Mouse (Mus musculus): ENCODE results near the gene Ubtd1.

The Ubtd1 gene

GRCm38 (mm10) chr19:41992971-41993370, 11.4 kb downstream of the Ubtd1 start:
- in situ Hi-C loops (cut with MboI, MseI), result loop anchor here (25.0 kb wide), 1 partner anchor 1694 kb away; the partner anchor contains the start of gene Entpd7

- in situ Hi-C loops (cut with MboI, MseI), result loop anchor here (25.0 kb wide), 1 partner anchor 1694 kb away; the partner anchor contains the start of gene Entpd7
These were observed 11.9 kb downstream of the Ubtd1 start for GRCm38 (mm10) chr19:41993484-41993883.

DNA sequence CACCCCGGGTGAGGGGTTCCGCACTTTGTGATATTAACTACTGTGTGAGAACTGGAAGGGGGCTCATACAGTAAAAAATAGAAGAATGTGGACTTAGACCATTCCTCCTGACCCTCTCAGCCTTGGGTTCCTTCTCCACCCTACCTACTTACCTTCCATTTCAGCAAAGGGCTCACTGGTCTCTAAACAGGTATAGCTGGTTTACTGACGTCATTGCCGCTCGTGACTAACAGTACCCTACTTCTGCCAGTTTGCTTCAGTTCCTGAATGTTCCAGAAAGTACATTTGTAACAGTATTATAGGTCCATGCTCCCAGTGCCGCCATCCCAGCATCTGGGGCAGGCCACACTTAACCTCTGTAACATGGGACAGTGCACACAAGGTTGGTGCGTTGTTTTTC, 12.5 kb downstream of the Ubtd1 start:
- in situ Hi-C loops (cut with MboI, MseI), result loop anchor here (25.0 kb wide), 1 partner anchor 1693 kb away; the partner anchor contains the start of gene Entpd7

DNA sequence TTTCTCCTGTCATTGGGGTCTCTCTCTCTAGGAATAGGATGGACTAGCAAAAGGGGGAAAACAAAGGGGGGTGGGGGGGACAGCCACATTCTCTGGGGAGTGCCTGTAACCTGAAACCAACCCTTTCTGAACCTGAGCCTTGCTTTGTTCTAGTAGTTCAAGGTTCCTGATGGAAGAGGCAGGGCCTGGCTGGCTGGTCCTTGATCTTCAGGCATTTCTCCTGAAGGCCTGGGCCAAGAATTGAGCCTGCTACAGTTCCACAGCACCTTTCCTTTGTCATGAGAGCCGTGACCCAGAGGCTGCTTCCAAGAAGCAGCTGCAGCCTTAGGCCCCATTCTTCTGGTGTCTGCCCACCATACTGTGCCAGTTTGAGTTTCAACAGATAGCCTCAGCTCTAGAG, 13.9 kb downstream of the Ubtd1 start:
- in situ Hi-C loops (cut with MboI, MseI), result loop anchor here (25.0 kb wide), 1 partner anchor 1692 kb away; the partner anchor contains the start of gene Entpd7

GRCm38 (mm10) chr19:41997090-41997489, 15.5 kb downstream of the Ubtd1 start:
- in situ Hi-C loops (cut with MboI, MseI), result loop anchor here (25.0 kb wide), 1 partner anchor 1690 kb away; the partner anchor contains the start of gene Entpd7

- in situ Hi-C loops (cut with MboI, MseI), result loop anchor here (25.0 kb wide), 1 partner anchor 1688 kb away; the partner anchor contains the start of gene Entpd7
These were observed 17.4 kb downstream of the Ubtd1 start for GRCm38 (mm10) chr19:41998770-41999548.

DNA sequence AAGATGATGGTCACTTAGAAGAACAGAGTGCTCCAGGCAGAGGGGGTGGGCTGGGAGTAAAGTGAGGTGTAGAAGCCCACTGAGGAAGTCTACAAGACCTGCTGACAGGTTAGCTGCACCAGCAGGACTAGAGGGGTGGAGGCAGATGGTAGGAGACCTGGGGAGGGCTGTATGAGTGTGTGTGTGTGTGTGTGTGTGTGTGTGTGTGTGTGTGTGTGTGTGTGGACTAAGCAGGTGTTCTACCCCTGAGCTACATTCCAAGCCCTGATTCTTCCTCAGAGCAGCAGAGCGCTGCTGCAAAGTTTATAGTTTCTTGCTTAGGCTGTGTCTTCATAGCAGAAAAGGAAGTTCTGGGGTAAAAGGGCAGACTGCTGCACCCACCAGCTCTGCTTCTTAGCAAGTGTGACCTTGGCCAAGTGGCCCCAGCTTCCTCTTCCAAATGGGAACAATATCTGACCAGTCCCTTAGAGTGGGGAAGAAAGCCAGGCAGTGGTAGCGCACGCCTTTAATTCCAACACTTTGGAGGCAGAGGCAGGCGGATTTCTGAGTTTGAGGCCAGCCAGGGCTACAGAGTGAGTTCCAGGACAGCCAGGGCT, 18.2 kb downstream of the Ubtd1 start:
- in situ Hi-C loops (cut with MboI, MseI), result loop anchor here (25.0 kb wide), 1 partner anchor 1688 kb away; the partner anchor contains the start of gene Entpd7

GRCm38 (mm10) chr19:42000446-42000958, 18.9 kb downstream of the Ubtd1 start:
- in situ Hi-C loops (cut with MboI, MseI), result no loop called here

- in situ Hi-C loops (cut with MboI, MseI), result no loop called here
These were observed 19.9 kb downstream of the Ubtd1 start for GRCm38 (mm10) chr19:42001253-42001980.

DNA sequence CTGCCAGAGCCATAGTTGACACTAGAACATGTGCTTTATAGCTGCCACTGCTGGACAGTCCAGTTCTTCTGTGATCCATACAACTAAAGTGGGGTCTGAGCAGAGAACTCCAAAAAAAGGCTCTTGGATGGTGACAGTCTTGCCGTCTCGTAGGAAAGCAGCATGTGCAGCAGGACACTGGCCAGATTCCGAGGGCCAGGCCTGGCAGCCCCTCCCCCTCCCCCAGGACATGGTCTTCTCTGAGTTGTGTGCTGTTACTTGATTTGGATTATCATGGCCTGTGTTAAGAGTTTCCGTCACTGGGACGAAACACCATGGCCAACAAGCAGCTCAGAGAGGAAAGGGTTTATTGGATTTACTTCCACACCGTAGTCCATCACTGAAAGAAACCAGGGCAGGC, 22.7 kb downstream of the Ubtd1 start:
- in situ Hi-C loops (cut with MboI, MseI), result no loop called here

GRCm38 (mm10) chr19:42005616-42006015, 24.1 kb downstream of the Ubtd1 start:
- in situ Hi-C loops (cut with MboI, MseI), result no loop called here

GRCm38 (mm10) chr19:42006568-42006967, 25.0 kb downstream of the Ubtd1 start:
- in situ Hi-C loops (cut with MboI, MseI), result no loop called here

GRCm38 (mm10) chr19:42008586-42008985, 27.0 kb downstream of the Ubtd1 start:
- in situ Hi-C loops (cut with MboI, MseI), result no loop called here

DNA sequence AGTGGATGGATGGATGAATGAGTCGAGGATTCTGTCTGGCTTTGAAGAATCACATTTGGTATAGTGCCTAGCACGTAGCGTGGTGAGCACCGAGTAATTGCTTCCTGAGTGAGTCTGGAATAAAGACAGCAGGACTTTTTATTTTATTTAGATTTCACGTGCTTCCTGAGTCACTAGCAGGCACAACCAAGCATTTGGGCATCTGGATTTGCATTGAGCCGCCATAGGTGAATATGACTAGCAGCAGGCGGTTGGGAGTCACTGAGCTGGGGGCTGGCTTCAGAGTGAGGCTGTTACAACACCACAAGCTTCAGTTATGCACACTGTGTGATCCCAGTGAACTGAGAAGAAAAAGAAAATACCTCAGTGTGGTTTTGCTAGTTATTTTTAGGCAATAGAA, 27.5 kb downstream of the Ubtd1 start:
- in situ Hi-C loops (cut with MboI, MseI), result no loop called here

- in situ Hi-C loops (cut with MboI, MseI), result no loop called here
These were observed 28.9 kb downstream of the Ubtd1 start for GRCm38 (mm10) chr19:42010436-42010835.

GRCm38 (mm10) chr19:42011123-42011522, 29.6 kb downstream of the Ubtd1 start:
- in situ Hi-C loops (cut with MboI, MseI), result no loop called here

DNA sequence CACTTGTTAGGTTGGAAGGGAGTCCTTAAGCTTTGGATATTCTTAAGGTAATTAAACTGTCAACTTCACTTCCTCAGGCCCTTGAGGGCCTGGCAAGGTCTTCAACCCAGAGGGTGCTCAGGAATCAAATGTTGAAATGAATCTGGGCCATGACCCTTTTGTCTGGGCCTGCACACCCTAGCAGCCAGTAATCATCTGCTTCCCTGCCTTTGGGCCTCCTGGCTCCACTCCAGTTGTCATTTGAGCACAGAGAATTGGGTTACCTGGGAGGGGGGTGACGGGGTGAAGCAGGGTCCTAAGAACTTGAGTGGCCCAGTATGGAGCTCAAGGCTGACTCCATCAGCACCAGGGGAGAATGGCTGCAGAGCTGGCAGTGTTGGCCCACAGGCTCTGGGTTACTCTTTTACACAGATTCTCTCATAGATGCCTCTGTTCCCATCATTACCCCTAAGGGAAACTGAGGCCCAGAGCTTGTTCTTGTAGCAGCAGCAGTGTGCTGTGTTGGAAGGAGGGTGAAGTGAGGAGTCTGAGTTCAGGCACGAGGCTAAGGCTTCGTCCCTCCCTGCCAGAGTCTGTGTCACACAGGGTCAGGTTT, 32.8 kb downstream of the Ubtd1 start:
- in situ Hi-C loops (cut with MboI, MseI), result no loop called here

DNA sequence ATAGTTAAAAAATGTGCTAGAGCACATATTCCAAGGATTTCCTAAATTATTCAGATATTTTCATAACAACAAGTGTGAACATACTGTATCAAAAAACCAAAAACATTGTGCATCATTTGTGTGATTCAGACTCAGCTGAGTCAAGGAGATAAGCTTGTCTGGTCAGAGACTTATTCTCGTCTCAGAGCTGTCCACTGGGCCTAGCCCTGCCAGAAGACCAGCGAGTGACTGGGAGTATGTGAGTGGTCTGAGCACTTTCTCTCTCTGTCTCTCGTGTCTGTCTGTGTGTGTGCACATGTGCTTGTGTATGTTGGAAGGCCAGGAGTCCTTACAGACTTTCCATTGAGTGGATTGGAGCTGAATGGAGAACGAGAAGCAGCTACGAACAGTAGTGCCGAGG, 33.4 kb downstream of the Ubtd1 start:
- in situ Hi-C loops (cut with MboI, MseI), result no loop called here

- in situ Hi-C loops (cut with MboI, MseI), result no loop called here
These were observed 34.7 kb downstream of the Ubtd1 start for GRCm38 (mm10) chr19:42016251-42016650.

- in situ Hi-C loops (cut with MboI, MseI), result no loop called here
These were observed 35.3 kb downstream of the Ubtd1 start for GRCm38 (mm10) chr19:42016840-42017239.

Measured in T-helper 2 cell (primary cell).